Mouse (Mus musculus) large intestine, adult 2 months (tissue): ENCODE data around the gene Pgam2. TPM values are rescaled to one million over a fixed set of nuclear protein-coding genes. Genes with fewer than 3 reads are reported as not detected.
"Not testable (repeated sequence)": the region's sequence is repeated elsewhere in the genome, so short reads cannot be mapped to it uniquely, and the experiment has no call there.

Source experiments
- DNase-seq: peaks from one replicate; pipeline ENCODE4 v3.0.0-alpha.2; 2012; ENCODE audit warnings: low read depth, low spot score
- WGBS: fragments of 180-500 bp; shearing (Covaris S2); methylation state at CpG from one replicate; pipeline ENCODE4 v1.1.7; 2018; 5-methylcytosine and 5-hydroxymethylcytosine counted together
- polyA plus RNA-seq: library from polyadenylated mRNA; depleted of rRNA; stranded (reverse); fragments of >200 nt; gene quantifications from 2 replicates; pipeline ENCODE4 v1.2.3, GENCODE M21; 2012

Gene Pgam2
- polyA plus RNA-seq, 1 experiment = 1.3 TPM

DNA sequence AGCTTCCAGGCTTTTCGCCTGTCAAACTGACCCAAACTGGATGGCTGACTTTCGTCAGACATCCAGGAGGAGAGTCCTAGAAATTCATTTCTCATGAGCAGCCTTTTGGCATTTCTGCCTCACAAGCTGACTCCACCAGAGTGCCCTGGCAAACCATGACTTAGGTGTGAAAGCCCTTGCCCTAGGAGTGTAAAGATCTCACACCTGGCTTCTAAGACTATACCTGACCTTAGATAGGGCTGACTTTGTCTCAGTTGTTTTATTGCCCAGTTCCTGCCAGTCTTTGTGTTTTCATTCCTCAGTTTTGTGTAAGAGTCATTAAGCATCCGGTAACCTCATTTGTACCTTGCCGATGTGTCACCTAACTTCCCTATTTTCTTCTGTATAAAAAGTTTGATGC, 6.0 kb upstream of the Pgam2 start:
- 45% methylated on average over 4 of the region's 4 CpGs for WGBS
- DNase-seq = not testable (repeated sequence)

GRCm38 (mm10) chr11:5807956-5808355, 4.4 kb upstream of the Pgam2 start:
- no peak for DNase-seq
- 91% methylated on average over 9 of the region's 9 CpGs for WGBS

GRCm38 (mm10) chr11:5805711-5806110, 2.2 kb upstream of the Pgam2 start:
- WGBS = 78% methylated on average over 3 of the region's 3 CpGs
- no peak for DNase-seq

DNA sequence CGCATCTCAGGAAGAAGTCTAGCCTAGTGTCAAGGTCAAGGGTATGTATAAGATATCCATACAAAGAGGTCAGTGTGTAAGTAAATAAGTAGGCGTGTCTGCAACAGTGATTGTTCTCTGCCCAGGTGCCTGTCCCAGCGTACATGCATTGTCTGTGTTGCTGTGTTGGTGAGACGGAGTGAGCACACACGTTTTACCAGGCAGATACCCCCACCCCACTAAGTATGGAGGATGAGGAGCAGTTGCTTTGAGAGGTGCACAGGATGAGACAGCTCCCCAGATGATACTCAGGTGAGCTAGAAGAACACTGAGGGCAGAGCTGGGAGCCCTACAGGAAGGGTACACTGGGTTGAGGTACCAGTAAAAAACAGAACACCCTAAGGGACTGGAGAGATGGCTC, 641 bp upstream of the Pgam2 start:
- 41% methylated on average over 5 of the region's 5 CpGs for WGBS
- DNase-seq = no peak

- DNase-seq = no peak
- WGBS = 49% methylated on average over 8 of the region's 8 CpGs
Measured at GRCm38 (mm10) chr11:5802457-5803217, 896 bp downstream of the Pgam2 start.

DNA sequence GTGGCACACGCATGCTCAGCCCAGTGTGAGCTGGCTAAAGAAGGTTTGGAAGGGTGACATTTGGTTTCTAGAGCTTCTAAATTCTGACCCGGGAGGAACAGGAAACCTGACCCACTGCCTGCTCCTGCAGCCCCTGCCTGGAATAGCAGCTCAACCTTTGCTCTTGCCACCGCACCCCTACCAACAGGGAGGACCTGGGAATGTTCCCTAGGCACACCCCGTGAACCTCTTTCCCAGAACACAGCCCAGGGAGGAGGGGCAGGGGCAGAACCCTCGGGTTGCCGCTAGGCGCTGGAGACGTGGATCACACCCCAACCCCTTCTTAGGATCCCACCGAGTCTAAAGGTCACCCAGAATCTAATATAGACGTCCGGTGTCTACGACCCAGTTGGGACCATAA, 1.5 kb downstream of the Pgam2 start:
- 29% methylated on average over 12 of the region's 12 CpGs for WGBS
- DNase-seq = no peak

DNA sequence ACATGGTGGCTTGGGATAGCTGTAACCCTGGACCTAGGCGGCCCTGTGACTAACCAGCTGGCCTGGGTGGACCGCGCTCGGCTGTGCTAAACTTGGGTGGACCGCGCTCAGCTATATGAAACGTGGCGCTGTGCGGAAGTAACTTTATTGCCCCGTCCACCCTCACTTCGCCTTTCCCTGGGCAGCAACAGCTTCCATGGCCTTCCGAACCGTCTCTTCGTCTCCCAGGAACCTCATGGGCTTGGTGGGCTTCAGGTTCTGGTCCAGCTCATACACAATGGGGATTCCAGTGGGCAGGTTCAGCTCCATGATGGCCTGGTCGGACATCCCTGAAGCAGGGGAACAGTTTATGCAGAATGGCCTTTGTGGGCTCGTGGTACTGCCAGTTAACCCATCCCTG, 2.0 kb downstream of the Pgam2 start:
- DNase-seq = no peak
- 89% methylated on average over 16 of the region's 16 CpGs for WGBS

DNA sequence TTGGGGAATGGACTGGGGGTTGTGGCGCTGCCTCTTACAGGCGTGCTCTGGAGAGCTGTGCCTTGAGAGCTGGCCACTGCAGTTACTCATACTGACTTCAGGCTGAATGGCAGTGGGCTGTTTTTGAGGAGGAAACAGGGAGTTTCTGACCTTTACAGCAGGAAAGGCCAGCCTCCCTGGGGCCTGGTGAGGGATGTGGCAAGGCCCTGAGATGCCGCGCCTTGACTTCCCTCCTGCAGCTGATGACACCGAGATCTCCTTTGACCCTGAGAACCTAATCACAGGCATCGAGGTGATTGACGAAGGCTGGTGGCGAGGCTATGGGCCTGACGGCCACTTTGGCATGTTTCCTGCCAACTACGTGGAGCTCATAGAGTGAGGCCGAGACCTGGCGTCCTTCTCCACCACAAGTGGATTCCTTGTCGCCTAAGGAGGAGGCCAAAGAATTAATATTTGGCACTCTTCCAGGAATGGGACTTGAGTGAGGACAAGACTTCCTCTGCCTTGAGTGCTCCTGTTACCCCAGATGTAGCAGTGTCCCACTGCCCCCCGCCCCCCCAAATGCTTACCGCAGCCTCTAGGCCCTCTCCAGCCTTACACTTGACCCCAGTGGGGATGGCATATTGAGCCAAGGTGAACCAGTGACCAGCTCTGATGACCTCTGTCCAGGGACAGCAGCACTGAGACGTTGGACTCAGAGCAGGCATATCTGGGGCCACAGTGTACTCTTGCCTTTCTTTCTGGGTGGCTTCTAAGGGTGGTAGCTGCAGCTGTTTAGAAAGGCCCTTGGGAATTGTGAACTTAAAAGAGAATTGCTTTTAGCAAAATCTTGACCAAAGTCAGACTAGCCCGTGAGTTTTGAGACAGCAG, 3.7 kb downstream of the Pgam2 start:
- no peak for DNase-seq
- 81% methylated on average over 17 of the region's 17 CpGs for WGBS

DNA sequence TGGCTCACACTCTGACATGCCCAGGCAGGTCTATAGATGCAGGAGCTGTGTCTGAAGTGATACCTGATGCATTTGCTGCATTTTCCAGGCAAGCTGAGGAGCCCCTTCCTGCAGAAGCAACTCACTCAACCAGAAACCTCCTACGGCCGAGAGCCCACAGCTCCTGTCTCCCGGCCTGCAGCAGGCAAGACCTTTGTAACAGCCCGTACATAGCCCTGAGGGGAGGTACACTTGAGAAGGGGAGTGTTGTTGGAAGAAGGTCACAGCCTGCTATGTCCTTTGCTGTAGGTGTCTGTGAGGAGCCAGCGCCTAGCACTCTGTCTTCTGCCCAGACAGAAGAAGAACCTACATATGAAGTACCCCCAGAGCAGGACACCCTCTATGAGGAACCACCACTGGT, 5.6 kb downstream of the Pgam2 start:
- WGBS = 96% methylated on average over 5 of the region's 5 CpGs
- DNase-seq = no peak

GRCm38 (mm10) chr11:5797371-5797770, 6.2 kb downstream of the Pgam2 start:
- no peak for DNase-seq
- 78% methylated on average over 11 of the region's 11 CpGs for WGBS

- 87% methylated on average over 15 of the region's 15 CpGs for WGBS
- DNase-seq = no peak
Measured at GRCm38 (mm10) chr11:5796939-5797338, 6.6 kb downstream of the Pgam2 start.

DNA sequence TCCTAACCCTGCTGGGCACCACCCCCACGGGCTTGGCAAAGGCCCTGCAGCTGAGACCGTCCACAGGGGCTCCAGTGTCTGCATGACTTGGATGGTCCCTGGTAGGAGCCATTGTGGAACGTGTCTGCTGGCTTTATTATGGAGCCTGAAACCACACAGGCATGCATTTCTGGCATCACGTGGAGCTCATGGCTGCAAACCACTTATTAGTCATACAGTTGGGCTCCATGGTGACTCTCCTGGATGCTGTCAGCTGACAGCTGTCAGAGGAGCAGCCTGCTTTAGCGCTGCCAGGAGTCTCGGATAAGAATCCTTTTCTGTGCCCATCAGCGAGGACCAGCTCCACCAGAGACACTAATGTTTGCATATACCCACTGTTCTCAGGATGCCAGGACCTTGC, 7.8 kb downstream of the Pgam2 start:
- DNase-seq = no peak
- WGBS = 83% methylated on average over 7 of the region's 7 CpGs

DNA sequence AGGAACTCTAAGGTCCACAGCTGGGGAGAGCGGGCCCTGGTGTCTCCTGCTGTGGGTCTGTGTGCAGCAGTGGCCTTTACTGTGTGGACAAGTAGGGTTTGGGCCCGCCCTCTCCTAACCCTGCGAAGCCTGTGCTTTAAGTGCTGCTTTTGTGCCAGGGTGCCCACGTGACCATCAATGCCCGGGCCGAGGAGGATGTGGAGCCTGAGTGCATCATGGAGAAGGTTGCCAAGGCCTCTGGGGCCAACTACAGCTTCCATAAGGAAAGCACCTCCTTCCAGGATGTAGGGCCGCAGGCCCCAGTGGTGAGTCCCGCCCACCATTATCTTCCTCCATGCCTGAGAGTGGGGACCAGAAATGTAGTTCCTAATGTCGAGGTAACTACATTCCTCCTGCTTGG, 8.2 kb downstream of the Pgam2 start:
- DNase-seq = no peak
- WGBS = 82% methylated on average over 9 of the region's 9 CpGs

DNA sequence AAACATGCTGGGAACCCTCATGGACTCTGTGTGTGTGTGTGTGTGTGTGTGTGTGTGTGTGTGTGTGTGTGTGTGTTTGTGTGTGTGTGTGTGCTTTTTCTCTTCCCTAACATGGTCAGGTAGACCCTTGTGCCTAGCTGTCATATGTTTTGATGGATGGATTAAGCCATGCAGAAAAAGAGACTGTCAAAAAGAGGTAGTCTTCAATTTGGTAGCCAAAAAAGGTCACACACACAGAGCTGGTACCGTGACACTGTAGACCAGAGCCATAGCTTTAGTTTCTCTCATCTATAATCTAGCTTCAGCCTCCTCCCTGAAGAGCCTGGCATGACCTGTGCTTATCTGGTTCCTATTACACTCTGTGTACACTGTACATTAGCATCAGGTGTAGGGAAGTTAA, 13.1 kb downstream of the Pgam2 start:
- WGBS = 84% methylated on average over 1 of the region's 1 CpGs

DNA sequence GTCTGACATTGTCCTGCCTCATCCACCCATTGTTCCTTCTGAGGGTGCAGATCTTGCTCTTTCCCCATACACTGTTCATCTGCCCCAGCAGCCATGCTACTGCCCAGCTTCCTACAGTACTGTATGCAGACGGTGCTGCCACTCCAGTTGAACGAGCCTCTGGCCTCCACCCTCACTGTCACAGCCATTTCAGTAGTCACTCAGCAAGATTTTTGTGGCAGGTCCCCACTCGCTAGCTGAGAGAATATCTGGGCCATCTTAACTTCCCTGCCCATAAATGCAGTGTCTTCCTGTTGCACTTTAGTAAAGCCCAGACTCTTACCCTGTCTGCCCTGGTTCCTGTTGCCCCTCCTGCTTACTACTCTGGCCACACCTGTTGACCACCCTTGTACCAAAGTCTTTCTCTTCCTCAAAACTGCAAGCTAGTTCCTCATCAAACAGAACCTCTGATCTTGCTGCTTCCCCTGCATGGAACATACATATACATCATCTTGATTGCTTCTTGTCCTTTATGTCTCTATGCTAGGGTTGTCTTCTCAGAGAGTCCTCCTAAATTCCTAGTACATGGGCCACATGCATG, 13.7 kb downstream of the Pgam2 start:
- no peak for DNase-seq
- 30% methylated on average over 3 of the region's 3 CpGs for WGBS

More for the DNA sequence above, 13.1 kb downstream of the Pgam2 start:
- DNase-seq = no peak

DNA sequence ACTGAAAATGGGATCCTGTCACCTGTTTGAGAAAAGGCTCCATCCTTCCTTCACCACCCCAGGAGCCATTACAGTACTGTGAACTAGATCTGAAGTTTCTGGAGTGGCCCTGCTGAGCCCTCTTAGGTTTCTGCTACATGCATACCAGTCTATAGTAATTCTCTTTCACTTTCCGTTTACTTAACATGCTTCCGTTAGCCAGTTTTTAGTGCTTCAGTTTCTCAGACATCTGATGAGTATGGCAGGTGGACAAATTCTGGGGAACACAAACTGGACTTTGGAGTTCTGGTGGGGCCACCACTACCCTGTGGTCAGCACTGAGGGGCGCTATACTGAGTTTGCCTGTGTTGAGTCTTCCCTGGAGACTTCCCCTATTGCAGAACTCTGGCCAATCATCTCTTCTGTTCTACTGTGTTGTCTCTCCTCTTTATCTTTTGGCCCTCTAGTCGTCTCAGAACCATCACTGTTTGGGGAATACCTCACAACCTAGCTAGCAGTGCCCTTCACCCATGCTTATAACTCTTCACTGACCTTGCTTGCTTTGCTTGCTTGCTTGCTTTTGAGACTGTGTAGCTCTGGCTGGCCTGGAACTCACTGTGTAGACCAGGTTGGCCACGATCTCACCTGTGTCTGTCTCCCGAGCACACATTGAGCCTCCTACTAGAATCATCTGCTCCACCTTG, 14.3 kb downstream of the Pgam2 start:
- WGBS = 30% methylated on average over 6 of the region's 6 CpGs
- DNase-seq = no peak

DNA sequence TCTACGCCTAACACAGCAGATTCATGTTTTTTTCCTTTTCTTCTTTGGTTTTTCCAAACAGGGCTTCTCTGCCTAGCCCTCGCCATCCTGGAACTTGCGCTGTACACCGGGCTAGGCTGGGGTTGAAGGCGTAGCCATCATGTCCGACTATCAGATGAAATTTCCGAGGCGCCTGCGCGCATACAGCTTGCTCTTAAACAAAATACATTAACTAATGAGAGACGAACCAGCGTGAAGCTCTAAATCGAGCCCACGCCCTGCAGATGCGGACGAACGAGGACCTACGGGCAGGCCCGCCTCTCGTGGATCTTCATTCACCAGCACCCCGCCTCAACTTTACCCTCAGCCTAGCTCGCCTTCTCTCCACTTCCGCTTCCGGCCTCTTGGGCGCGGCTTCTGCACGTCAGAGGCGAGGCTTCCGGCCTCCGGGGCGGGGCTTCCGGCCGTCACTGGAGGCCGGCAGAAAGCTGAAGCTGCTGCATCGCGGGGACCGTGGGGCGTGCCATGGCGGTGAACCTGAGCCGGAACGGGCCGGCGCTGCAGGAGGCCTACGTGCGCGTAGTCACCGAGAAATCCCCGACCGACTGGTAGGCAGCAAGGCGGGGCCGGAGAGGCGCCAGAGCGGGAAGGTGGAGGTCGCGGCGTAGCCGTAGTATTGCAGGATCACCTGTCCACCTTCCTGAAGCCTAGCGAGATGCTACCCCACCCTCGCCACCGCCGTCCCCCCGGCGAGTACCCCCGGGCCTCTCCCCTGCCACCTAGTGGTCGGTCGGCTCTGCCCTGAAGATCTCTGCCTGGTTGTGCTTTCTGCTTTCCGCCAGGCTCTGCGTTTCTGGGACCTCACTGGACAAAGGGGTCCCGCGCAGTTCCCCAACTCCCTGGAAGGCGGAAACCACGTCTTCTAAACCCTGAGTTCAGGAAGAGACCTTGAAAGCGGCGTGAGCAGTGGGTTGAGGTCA, 15.2 kb downstream of the Pgam2 start, which contains the start of gene Dbnl:
Gene Dbnl (plus strand): TSS at position 433 of the 959 bp plus-strand sequence.
- under 1% methylated on average over 74 of the region's 74 CpGs for WGBS
- peak; percentile 88 for DNase-seq

DNA sequence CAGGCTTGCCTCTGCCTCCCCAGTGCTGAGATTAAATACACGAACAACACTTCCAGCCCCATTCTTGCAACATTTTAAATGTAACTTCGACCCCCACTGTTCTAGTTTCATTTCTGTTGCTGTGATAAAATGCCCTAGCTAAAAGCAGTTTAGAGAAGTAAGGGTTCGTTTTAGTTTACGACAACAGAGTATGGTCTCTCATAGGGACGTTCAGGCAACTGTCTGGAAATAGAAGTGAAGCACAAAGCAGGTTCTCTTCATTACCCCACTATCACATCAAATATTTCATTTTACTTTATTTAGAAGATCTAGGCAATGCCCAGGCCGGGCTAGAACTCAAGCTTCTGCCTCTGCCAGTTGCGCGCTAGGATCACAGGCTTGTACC, 15.9 kb downstream of the Pgam2 start:
- WGBS = 29% methylated on average over 8 of the region's 8 CpGs
- no peak for DNase-seq

DNA sequence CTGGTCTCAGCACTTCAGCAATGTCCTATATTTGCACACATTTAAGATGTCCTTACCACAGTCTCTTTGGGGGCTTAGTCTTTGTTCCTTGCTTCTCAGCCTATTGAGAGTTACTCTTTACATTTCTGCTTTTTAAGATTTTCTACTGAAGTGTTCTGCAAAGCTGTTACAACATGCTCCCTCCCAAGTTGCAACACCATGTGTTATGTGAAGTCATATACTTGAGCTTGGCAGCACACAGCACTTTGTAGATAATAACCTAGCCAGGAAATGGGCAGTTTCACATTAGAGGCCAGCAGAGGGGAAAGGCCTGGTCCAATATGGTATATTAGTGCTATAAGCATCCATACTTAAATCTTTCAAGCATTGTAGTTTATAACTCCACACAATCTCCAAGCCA, 17.8 kb downstream of the Pgam2 start:
- no peak for DNase-seq
